Mouse (Mus musculus): Measurements from ENCODE around the gene Omp. TPM values are rescaled to one million over a fixed set of nuclear protein-coding genes. Genes with fewer than 3 reads are reported as not detected.

Gene Omp
- polyA plus RNA-seq, 1 experiment = 0.35 TPM

- H3K4me2 ChIP-seq (ENCODE audit: low read depth) = peak overlapping the region; percentile 30
- no peak for TF ChIP-seq REST (IDR thresholded peaks at IDR 0.05; ENCODE audit: insufficient read depth, insufficient read length)
- TF ChIP-seq MYOD1 (IDR thresholded peaks at IDR 0.05; ENCODE audit: control insufficient read depth in 1 of 3, insufficient read length in 2 of 3, low read depth in 2 of 3) = peak in 2 of 3 experiments; percentile 33 to 64
- peaks cover 14% of the 10 kb centered on the region for H3K27me3 ChIP-seq (ENCODE audit: control insufficient read depth, insufficient read depth, insufficient read length)
- no peaks in the 10 kb centered on the region for H3K36me3 ChIP-seq (ENCODE audit: control insufficient read depth, insufficient read depth)
- H3ac ChIP-seq (ENCODE audit: control insufficient read depth, insufficient read length) = no peak overlapping the region
- no peaks in the 10 kb centered on the region for H3K79me2 ChIP-seq (ENCODE audit: control insufficient read depth, insufficient read depth)
- H3K4me3 ChIP-seq = no peak overlapping the region
Measured at GRCm38 (mm10) chr7:98145842-98146446, 642 bp upstream of the Omp start.

- Histone ChIP-seq H3ac (ENCODE audit: control insufficient read depth, insufficient read length) (no peak overlapping the region), H3K79me2 (ENCODE audit: control insufficient read depth, insufficient read depth) (no peaks in the 10 kb centered on the region), H3K4me2 (ENCODE audit: low read depth) (no peak overlapping the region), H3K4me3 (no peak overlapping the region), H3K27me3 (ENCODE audit: control insufficient read depth, insufficient read depth, insufficient read length) (peaks cover 14% of the 10 kb centered on the region), H3K36me3 (ENCODE audit: control insufficient read depth, insufficient read depth) (no peaks in the 10 kb centered on the region)
- TF ChIP-seq SRF (IDR thresholded peaks at IDR 0.05; ENCODE audit: control insufficient read depth, insufficient read length, low read depth) = no peak
- no peak for TF ChIP-seq POLR2A (IDR thresholded peaks at IDR 0.05; ENCODE audit: insufficient read length, low read depth)
Measured at GRCm38 (mm10) chr7:98142648-98143047, 2.7 kb downstream of the Omp start.

- TF ChIP-seq CEBPB (IDR thresholded peaks at IDR 0.05; ENCODE audit: insufficient read depth, poor library complexity, severe bottlenecking) (no peak), POLR2AphosphoS2 (IDR thresholded peaks at IDR 0.05; ENCODE audit: insufficient read length, low read depth) (no peak), MAX (IDR thresholded peaks at IDR 0.05; ENCODE audit: low read depth) (no peak), REST (IDR thresholded peaks at IDR 0.05; ENCODE audit: insufficient read depth, insufficient read length) (no peak), MYOD1 (IDR thresholded peaks at IDR 0.05; ENCODE audit: control insufficient read depth in 1 of 3, insufficient read length in 2 of 3, low read depth in 2 of 3) (no peak)
- Histone ChIP-seq H3K79me2 (ENCODE audit: control insufficient read depth, insufficient read depth) (no peaks in the 10 kb centered on the region), H3K36me3 (ENCODE audit: control insufficient read depth, insufficient read depth) (no peaks in the 10 kb centered on the region), H3K4me2 (ENCODE audit: low read depth) (no peak overlapping the region), H3K27me3 (ENCODE audit: control insufficient read depth, insufficient read depth, insufficient read length) (peaks cover 14% of the 10 kb centered on the region), H3ac (ENCODE audit: control insufficient read depth, insufficient read length) (no peak overlapping the region), H3K4me3 (no peak overlapping the region)
Measured at GRCm38 (mm10) chr7:98142247-98142646, 3.1 kb downstream of the Omp start.

GRCm38 (mm10) chr7:98141206-98141605 is 4.1 kb downstream of the Omp start:
- Histone ChIP-seq H3K4me3 (no peak overlapping the region), H3K79me2 (ENCODE audit: control insufficient read depth, insufficient read depth) (no peaks in the 10 kb centered on the region), H3ac (ENCODE audit: control insufficient read depth, insufficient read length) (no peak overlapping the region), H3K27me3 (ENCODE audit: control insufficient read depth, insufficient read depth, insufficient read length) (peaks cover 16% of the 10 kb centered on the region), H3K36me3 (ENCODE audit: control insufficient read depth, insufficient read depth) (no peaks in the 10 kb centered on the region), H3K4me2 (ENCODE audit: low read depth) (no peak overlapping the region)
- no peak for TF ChIP-seq USF1 (IDR thresholded peaks at IDR 0.05; ENCODE audit: low read depth)
- no peak for TF ChIP-seq TCF3 (IDR thresholded peaks at IDR 0.05; ENCODE audit: insufficient read length, low read depth)
- TF ChIP-seq POLR2AphosphoS2 (IDR thresholded peaks at IDR 0.05; ENCODE audit: insufficient read length, low read depth) = no peak
- TF ChIP-seq TCF12 (IDR thresholded peaks at IDR 0.05; ENCODE audit: insufficient read depth, poor library complexity, severe bottlenecking) = no peak
- no peak for TF ChIP-seq POLR2A (IDR thresholded peaks at IDR 0.05; ENCODE audit: insufficient read length, low read depth)
- no peak for TF ChIP-seq REST (IDR thresholded peaks at IDR 0.05; ENCODE audit: insufficient read depth, insufficient read length)
- no peak for TF ChIP-seq SRF (IDR thresholded peaks at IDR 0.05; ENCODE audit: control insufficient read depth, insufficient read length, low read depth)
- no peak for TF ChIP-seq CEBPB (IDR thresholded peaks at IDR 0.05; ENCODE audit: insufficient read depth, poor library complexity, severe bottlenecking)
- TF ChIP-seq MYOD1 (IDR thresholded peaks at IDR 0.05; ENCODE audit: control insufficient read depth in 1 of 3, insufficient read length in 2 of 3, low read depth in 2 of 3) = no peak
- no peak for TF ChIP-seq MYOG (IDR thresholded peaks at IDR 0.05; ENCODE audit: control insufficient read depth in 1 of 3, insufficient read depth in 1 of 3, insufficient read length in 2 of 3, low read depth in 2 of 3)
- TF ChIP-seq MAX (IDR thresholded peaks at IDR 0.05; ENCODE audit: low read depth) = no peak
- TF ChIP-seq E2F4 (IDR thresholded peaks at IDR 0.05; ENCODE audit: insufficient read depth) = no peak

- H3K36me3 ChIP-seq (ENCODE audit: control insufficient read depth, insufficient read depth) = no peaks in the 10 kb centered on the region
- no peak overlapping the region for H3K4me2 ChIP-seq (ENCODE audit: low read depth)
- H3K79me2 ChIP-seq (ENCODE audit: control insufficient read depth, insufficient read depth) = no peaks in the 10 kb centered on the region
- H3K27me3 ChIP-seq (ENCODE audit: control insufficient read depth, insufficient read depth, insufficient read length) = peaks cover 23% of the 10 kb centered on the region
- no peak overlapping the region for H3K4me3 ChIP-seq
- H3ac ChIP-seq (ENCODE audit: control insufficient read depth, insufficient read length) = no peak overlapping the region
- TF ChIP-seq TCF3 (IDR thresholded peaks at IDR 0.05; ENCODE audit: insufficient read length, low read depth) (no peak), MYOD1 (IDR thresholded peaks at IDR 0.05; ENCODE audit: control insufficient read depth in 1 of 3, insufficient read length in 2 of 3, low read depth in 2 of 3) (no peak), MYOG (IDR thresholded peaks at IDR 0.05; ENCODE audit: control insufficient read depth in 1 of 3, insufficient read depth in 1 of 3, insufficient read length in 2 of 3, low read depth in 2 of 3) (no peak), SRF (IDR thresholded peaks at IDR 0.05; ENCODE audit: control insufficient read depth, insufficient read length, low read depth) (no peak), POLR2AphosphoS2 (IDR thresholded peaks at IDR 0.05; ENCODE audit: insufficient read length, low read depth) (no peak), CEBPB (IDR thresholded peaks at IDR 0.05; ENCODE audit: insufficient read depth, poor library complexity, severe bottlenecking) (no peak), POLR2A (IDR thresholded peaks at IDR 0.05; ENCODE audit: insufficient read length, low read depth) (no peak), REST (IDR thresholded peaks at IDR 0.05; ENCODE audit: insufficient read depth, insufficient read length) (no peak), TCF12 (IDR thresholded peaks at IDR 0.05; ENCODE audit: insufficient read depth, poor library complexity, severe bottlenecking) (no peak), MAX (IDR thresholded peaks at IDR 0.05; ENCODE audit: low read depth) (no peak), USF1 (IDR thresholded peaks at IDR 0.05; ENCODE audit: low read depth) (no peak), E2F4 (IDR thresholded peaks at IDR 0.05; ENCODE audit: insufficient read depth) (no peak)
Measured at GRCm38 (mm10) chr7:98140597-98140996, 4.7 kb downstream of the Omp start.

Measured in myocyte (in vitro differentiated cells).